Mouse (Mus musculus): ENCODE measurements around the gene Hapln3.

- TF ChIP-seq HCFC1 (IDR thresholded peaks at IDR 0.05; ENCODE audit: borderline replicate concordance, insufficient read depth, low read length) = no peak
- no peak for TF ChIP-seq MAFK (IDR thresholded peaks at IDR 0.05; ENCODE audit: insufficient read depth, low read depth, low read length)
Observed at GRCm38 (mm10) chr7:79139328-79139824, 8.6 kb upstream of the Hapln3 start.

All from ES-E14 (cell line).